Mouse (Mus musculus) skeletal muscle tissue, adult 2 months (tissue): ENCODE results near the gene Ralgapa1.

Experiments
- DNase-seq: peaks from one replicate; pipeline ENCODE4 v3.0.0-alpha.2; 2012; ENCODE audit warnings: low read depth, low spot score

Gene Ralgapa1

DNA sequence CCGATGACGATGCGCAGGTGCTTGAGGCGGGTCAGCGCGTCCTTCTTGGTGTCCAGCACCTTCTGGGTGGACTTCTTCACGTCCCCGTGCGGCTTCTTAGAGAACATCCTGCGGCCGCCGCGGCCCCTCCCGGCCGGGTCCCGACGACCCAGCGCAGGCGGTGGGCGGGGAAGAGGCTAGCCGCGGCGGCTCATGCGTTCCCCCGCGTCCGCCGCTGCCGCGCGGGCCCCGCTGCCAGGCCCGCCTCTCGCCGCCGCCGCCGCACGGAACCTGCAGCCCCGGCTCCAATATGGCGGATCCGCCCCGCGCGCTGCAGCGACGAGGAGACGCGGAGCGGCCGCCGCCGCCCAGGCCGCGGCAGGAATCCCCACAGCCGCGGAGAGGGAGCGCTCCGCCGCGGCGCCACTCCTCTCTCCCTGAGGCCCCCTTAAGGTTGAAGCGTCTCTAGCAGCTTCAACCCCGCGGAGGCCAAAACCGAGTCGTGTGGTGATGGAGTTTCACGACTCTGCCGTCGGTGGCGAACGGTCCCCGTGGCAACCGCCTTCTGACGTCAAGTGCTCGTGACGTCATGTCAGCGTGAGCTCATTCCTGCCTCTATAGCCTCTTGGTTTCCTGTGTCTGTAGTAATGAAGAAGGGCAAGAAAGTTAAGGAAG is at the start of gene Ralgapa1:
Ralgapa1 (minus strand) TSS at position 507 of the 654 bp plus-strand sequence.
- DNase-seq, result peak; percentile 89

DNA sequence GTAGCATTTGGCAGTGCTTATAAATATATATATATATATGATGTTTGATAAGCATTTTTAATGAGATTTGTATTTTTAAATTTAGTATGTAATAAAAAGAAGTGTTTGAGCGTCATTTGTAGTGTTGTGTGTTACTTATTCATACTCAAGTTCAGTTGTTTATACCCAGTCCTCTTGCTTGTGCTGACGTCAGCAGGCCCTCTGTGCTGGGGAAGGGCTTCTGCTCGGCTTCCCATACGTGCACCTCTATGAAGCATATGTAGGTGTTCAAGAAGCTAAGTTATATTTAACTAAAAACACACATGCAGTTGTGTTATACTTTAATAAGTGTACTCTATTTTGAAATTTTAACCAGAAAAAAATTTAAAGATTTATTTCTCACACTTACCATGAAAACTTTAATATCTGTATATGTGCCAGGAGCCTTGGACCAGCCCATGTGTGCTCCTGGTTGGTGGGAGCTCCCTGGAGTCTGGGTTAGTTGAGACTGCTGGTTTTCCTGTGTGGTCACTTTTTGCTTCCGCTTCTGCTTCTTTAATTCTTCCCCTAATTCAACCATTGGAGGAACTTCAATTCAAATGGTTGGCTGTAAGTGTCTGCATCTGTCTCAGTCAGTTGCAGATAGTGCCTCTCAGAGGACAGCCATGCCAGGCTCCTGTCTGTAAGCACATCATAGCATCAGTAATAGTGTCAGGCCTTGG is 48.8 kb upstream of the Ralgapa1 start:
- no peak for DNase-seq

DNA sequence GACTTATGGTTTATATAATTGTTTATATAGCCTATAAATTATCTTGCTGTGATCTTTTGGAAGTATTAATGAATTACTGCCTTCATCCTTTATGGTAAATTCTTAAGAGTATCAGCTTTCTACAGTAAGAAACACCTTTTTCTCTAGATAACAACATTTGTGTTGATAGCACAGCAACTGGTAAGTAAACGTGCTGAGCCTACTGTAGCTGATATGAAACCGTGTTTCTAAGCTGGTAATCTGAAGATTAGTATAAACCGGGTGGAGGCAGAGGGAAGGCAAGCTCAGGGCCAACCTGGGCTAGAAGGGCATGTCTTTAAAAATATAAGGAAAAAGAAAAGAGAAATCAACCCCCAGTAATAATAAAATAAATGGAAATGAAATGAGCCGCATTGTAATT is 46.8 kb upstream of the Ralgapa1 start:
- DNase-seq, result no peak

DNA sequence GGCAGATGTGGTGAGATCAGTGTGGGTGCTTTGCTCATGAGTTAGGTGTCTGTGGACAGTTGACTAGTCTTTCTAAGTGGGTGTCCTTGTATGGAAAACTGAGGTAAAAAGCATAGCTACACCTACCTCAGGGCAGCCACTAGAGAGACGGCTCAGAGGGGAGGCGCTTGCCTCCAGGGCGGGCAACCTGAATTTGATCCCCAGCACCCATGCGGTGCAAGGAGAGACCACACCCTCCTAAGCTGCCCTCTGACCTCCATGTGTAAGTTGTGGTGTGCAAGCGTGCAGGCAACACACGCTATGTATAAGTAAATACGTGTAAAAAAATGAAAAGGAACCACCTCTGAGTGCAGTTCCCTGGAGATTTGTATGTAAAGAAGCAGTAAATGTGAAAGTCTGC is 39.7 kb upstream of the Ralgapa1 start:
- DNase-seq, result no peak

DNA sequence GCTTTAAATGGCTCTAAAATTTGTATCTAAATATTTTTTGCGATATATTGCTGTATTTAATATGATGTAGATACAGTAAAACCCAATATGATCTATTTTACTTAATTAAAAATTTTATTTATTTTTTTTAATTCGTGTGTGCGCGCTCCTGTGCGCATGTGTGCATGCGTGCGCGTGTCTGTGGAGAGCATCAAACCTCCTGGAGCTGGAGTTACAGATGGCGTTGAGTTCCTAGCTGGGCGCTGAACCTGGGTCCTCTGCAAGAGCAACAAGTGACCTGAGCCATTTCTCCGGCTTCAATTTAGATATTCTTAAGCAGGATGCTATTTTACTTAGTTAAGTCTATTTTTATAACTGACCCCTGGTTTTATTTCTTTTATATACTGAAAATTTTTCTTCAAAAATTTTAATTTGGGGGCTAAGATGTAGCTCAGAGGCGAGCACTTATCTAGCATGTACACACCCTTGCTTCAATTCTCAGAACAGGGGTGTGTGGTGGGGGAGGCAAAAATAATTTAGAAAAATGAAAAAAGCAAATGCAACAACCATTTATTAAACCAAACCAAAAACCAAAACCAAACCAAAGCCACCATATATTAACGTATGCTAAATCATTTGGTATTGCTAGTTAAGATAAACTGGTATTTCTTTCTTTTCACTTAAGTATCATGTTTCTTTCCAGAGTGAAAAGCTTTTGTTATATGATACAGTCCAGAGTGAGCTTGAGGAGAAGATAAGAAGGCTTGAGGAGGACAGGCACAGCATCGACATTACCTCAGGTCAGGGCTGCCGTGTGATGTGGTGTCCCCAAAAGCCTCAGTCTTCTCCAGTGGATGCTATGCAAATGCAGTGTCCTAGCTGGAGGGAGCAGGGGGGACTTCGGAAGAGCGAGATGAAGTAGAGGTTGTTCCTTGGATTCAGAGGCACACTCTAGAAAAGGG is 38.7 kb upstream of the Ralgapa1 start:
- DNase-seq, result no peak

DNA sequence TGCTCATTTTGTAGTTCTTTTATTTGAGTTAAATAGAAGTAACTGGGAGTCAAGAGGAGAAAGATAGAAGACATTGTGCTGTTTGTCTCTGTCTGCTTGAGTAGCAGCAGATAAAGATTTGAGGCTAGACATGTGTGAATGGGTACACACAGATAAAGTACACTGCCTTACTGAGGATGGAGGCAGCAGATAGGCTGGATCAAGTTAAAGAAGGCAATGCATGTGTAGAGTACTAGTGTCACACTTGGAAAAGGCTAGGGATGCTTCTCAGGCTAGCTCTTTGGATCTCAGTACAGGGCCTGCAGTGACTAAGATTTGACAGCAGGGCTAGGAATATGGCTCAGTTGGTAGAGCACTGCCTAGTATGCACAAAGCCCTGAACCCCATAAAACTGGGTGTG is 29.7 kb upstream of the Ralgapa1 start:
- no peak for DNase-seq

DNA sequence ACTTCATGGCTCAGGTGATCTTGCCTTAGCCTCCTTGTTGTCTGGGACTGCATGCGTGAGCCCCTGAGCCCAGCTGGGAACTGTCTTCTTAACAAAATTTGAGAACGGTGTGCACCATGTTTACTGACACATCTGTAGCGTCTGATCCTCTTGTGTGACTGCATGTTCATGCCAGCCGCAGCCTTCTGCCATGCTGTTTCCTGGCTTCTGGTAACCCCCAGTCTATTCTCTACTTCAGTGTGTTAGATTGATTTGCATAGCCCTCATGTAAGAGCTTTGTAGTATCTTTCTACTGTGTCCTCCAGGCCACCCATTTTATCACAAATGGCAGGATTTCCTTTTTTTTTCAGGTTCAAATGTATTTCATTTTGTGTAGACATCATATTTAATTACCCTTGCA is 26.9 kb upstream of the Ralgapa1 start:
- no peak for DNase-seq

DNA sequence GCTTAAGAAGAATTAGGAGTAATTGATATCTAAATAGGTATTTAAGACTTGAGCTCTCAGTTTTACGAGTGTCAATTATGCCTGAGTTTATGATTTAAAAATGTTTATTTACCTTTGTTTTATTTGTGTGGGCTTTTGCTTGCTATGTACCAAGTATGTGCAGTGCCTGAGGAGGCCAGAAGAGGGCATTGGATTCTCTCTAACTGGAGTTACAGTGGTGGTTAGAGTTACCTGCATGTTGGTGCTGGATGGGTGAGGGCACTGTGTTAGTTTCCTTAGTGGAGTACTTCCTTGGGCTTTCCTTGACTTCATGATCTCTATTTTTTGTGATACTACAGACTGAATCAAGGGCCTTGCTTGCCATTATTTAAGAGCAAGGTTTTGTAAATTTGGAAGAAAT is 25.8 kb upstream of the Ralgapa1 start:
- no peak for DNase-seq

DNA sequence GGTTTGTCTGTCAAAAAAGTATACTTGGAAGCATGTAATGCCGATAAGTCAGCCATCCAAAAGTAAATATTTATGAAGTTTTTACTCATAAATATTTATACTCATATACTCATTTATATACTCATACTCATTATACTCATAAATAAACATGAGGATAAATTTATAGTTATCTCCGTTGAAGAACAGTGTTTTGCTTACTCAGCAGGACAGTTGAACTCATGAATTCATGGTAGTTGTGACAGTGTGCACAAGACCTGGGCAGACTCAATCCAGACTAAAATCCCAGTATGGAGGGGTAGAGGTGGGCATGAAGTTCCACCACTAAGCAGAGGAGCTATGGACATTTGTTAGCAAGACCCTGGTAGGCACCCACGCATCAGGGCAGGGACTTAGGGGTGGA is 16.5 kb upstream of the Ralgapa1 start:
- no peak for DNase-seq

DNA sequence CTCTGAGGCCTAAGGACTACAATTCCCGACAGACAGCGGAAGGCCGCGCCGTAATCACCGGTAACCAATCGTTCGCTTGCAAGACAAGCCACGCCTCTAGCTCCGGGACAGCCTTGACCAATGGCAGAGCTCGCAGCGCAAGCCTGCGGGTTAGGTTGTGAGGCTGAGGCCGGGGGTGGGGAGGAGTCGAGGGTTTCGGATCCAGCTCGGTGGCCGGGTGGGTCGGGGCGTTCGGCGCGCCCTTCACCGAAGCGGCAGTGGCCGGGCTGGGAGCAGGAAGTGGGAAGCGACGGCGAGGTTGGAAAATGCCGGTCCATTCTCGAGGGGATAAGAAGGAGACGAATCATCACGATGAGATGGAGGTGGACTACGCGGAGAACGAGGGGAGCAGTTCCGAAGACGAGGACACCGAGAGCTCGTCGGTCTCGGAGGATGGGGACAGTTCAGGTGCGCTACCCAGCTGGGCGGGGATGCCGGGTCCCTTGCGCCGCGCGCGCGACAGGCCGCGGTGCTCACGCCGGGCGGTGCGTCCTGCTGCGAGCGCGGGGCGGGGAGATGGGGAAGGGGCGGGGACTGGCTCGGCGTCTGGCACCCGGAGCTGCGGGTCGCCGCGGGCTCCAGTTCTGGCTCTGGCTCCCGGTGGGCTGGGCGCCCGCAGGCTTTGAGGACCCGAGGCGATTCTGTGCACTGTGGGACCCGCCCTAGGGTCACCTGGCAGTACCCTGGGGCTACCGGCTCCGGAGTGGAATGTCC is 15.4 kb upstream of the Ralgapa1 start, which contains the start of gene Brms1l:
Brms1l (plus strand) TSS at position 126 of the 753 bp plus-strand sequence.
- peak; percentile 97 for DNase-seq

DNA sequence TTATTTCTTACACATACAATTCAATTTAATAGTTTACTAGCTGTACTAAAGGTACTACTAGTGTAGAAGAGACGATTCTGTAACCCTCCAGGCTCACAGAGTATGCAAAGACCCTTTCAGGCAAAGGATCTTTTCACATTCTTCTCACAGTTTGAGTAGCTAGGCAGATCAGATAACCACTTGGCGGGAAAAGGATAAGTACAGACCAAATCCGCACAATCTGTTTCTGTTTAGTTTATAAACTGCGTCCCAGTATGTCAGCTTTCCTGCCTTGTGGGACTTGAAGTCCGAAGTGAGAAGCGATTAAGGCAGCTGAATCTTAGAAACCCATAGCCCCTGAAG is 14.9 kb upstream of the Ralgapa1 start:
- no peak for DNase-seq

DNA sequence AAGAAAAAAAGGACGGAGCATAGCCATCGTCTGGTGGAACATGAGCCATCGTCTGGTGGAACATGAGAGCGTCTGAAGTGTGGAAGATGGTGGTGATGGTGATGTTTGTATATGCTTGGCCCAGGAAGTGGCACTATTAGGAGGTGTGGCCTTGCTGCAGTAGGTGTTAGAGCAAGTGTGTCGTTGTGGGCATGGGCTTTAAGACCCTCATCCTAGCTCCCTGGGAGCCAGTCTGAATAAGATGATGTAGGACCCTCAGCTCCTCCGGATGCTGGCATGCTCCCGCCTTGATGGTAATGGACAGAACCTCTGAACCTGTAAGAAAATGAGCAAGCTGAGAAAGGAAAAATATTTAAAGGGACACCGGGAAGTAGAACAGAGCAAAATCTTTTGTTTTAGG is 13.9 kb upstream of the Ralgapa1 start:
- DNase-seq, result no peak

DNA sequence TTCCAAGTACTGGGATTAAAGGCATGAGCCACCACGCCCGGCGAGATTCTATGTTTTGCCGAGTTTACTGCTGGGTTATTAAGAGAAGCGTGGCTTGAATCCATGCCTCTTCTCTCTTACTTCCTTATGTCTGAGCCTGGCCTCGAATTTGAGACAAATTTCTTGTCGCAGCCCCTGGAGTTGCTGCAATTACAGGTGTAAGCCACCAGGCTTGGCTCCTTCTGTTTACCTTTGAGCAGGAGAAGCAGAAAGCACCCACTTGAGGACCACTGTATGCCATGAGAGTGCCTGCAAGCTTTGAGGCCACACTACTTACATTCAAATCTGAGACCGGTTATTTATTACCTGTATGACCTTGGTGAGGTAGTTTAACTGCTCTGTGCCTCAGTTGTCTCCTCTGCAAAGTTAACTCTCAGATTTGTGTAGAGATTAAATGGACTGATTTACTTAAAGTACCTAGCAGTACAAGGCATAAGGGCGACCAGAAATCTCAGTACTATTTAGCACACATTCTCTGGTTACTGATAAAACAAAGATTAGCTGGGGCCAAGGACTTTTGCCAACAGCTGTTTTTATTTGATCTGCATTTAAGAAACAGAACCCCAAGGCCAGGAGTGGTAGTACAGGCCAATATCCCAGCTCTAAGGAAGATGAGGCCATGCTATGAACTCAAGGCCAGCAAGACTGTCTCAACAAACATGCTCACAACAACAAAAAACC is 13.1 kb upstream of the Ralgapa1 start:
- no peak for DNase-seq

DNA sequence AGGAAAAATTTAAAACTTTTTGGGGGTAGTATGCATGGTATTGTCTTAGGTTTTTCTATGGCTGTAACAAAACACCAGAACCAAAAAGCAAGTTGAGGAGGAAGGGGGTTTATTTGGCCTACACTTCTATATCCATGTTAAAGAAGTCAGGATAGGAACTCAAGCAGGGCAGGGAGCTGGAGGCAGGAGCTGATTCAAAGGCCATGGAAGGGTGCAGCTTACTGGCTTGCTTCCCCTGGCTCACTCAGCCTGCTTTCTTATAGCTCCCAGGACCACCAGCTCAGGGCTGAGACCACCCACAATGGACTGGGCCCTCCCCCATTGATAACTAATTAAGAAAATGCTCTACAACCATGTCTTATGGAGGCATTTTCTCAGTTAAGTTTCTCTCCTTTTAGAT is 12.0 kb upstream of the Ralgapa1 start:
- no peak for DNase-seq

DNA sequence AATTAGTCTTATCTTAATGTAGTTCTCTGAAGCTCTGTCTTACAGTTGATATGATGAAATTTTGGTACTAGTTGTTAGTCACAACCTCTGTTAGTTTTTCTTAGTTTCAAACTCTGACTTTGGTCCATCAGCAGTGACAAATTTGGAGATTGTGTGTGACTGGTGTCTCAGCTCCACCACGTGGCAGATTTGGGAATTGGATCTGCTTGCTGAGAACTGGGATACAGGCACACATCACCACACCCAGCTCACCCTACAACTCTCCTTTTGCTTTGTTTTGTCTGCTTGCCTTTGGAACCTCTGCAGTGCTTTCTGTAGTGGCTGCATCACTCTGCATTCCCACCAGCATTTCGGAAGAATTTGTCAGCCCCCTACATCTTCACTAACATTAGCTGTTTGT is 10.1 kb upstream of the Ralgapa1 start:
- DNase-seq, result peak; percentile 45

DNA sequence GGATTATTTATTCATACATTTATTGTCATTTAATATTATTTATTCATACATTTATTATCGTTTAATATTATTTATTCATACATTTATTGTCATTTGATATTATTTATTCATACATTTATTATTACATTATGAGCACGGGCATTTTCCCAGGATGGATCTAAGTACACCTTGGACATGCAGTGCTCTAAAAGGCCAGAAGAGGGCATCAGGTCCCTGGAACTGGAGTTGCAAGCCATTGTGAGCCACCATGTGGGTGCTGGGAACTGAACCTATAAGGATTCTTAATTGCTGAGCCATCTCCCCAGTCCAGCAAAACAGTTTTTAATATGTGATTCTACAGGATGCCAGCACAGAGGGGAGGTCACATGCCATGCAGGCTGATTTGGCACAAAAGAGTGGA is 4.6 kb upstream of the Ralgapa1 start:
- DNase-seq, result no peak

DNA sequence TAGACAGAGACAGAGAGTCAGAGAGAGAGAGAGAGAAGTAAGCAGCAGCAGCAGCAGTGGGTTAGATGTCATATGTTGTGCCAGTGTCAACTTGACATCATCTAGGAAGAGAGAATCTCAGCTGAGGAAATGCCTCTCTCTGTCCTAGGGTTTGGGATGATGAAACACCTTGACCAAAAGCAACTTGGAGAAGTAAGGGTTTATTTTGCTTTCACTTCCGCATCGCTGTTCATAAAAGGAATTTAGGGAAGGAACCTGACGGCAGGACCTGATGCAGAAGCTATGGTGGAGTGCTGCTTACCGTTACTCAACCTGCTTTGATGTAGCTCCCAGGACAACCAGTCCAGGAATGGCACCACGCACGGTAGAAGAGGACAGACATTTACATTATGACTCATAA is 3.1 kb upstream of the Ralgapa1 start:
- DNase-seq, result no peak

DNA sequence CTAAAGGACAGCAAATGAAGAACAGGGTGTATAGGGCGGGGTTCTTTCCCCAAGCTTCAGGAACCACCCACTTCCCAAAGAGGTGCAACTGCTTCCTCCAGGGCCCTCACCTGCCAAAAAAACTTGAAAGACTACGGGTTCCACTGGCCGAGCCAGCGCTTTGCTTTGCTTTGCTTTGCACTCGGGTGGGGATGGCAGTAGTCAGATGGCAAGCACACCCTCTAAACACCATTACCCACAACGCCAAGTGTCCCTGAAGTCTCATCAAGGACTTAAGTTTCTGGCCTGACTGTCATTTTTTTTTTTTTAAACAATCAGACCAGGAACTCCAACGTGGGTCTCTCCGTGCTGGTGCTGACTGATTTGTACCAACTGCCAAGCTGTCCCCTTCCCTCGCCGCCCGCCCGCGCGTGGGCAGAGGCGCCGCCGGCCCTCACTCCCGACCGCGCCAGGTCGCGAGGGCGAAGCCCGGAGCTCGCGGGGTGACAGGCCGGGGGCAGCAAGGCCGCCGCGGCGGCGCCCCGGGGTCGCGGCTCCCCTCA is 777 bp downstream of the Ralgapa1 start:
- peak; percentile 38 for DNase-seq

DNA sequence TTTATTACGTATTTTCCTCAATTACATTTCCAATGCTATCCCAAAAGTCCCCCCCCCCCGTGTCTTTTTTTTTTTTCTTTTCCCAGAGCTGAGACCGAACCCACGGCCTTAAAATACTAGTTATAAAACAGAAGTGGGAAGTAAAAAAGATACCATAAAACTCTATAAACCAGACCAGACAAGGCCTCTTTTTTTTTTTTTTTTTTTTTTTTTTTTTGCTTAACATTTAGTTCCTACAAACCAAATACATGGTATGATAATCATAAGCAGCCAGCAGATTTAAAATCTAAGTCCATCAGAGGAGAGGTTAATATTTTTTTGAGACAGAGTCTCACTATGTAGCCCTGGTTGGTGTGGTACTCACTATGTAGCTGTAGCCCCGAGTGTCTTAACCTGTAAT is 4.5 kb downstream of the Ralgapa1 start:
- no peak for DNase-seq

DNA sequence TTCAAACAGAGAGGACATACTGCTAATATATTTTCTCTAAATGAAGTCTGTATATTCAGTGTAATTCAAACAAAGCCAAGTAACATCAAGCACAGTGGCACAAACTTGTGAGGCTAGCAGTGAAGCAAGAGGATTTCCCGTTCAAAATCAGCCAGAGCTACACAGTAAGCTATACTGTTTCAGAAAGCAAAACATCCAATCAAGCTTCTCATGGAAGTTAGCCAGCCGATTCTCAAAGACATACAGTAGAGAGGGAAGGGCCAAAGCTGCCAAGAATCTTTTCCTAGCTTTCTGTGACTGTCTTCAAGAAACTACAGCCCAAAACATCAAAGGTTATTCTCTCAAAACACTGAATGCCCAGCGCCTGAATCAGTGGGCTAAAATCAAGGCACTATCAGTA is 15.9 kb downstream of the Ralgapa1 start:
- no peak for DNase-seq

DNA sequence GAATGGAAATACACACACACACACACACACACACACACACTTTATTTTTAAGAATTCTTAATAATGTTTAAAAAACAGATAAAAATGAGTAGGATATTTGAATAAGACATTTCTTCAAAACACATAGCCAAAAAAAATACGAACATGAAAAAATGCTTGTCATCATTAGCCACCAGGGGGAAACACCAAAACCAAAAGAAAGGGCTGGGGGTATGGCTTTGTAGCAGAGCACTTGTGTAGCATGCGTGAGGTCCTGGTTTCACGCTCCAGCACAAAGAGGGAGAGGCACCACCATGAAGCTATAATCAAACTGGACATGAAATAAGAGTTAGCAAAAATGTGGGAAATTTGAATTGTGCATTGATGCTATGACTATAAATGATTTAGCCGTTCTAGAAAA is 19.8 kb downstream of the Ralgapa1 start:
- DNase-seq, result no peak
